Mouse (Mus musculus) heart, embryonic 15.5 days (tissue): ENCODE data around the gene Gm49339. TPM values are rescaled to one million over a fixed set of nuclear protein-coding genes. Genes with fewer than 3 reads are reported as not detected.

ENCODE experiments used
- ATAC-seq: fragments of 200-750 bp; cut with Nextera tagmentation; replicated peaks from 2 replicates; pipeline ENCODE4 v1.8.0; 2017; ENCODE audit warnings: low read depth, moderate TSS enrichment; ENCODE audit not compliant: insufficient number of reproducible peaks, insufficient read depth, low FRiP score
- H3K27ac ChIP-seq: fragments of 300-500 bp; sonication (generic); 2 replicates; pipeline ENCODE4 v1.5.1; 2015; ENCODE audit warnings: mild to moderate bottlenecking, inconsistent platforms
- H3K27me3 ChIP-seq: fragments of 300-500 bp; sonication (generic); 2 replicates; pipeline ENCODE4 v1.6.1; 2015; ENCODE audit warnings: inconsistent platforms
- H3K36me3 ChIP-seq: fragments of 300-500 bp; sonication (generic); 2 replicates; pipeline ENCODE4 v1.6.1; 2015; ENCODE audit warnings: mild to moderate bottlenecking, inconsistent platforms
- H3K4me1 ChIP-seq: fragments of 300-500 bp; sonication (generic); replicated peaks from 2 replicates; pipeline ENCODE4 v1.6.1; 2015; ENCODE audit warnings: inconsistent platforms
- H3K4me2 ChIP-seq: fragments of 300-500 bp; sonication (generic); 2 replicates; pipeline ENCODE4 v1.6.1; 2015; ENCODE audit warnings: inconsistent platforms, mild to moderate bottlenecking, moderate library complexity
- H3K4me3 ChIP-seq: fragments of 300-500 bp; sonication (generic); 2 replicates; pipeline ENCODE4 v1.5.1; 2015; ENCODE audit warnings: mild to moderate bottlenecking, inconsistent platforms
- H3K9ac ChIP-seq: fragments of 300-500 bp; sonication (generic); 2 replicates; pipeline ENCODE4 v1.6.1; 2015; ENCODE audit warnings: mild to moderate bottlenecking, inconsistent platforms
- H3K9me3 ChIP-seq: fragments of 300-500 bp; sonication (generic); replicated peaks from 2 replicates; pipeline ENCODE4 v1.6.1; 2016; ENCODE audit warnings: inconsistent platforms
- WGBS: fragments of 180-500 bp; shearing (Covaris S2); methylation state at CpG from one replicate; pipeline ENCODE4 v1.1.7; 2015; ENCODE audit warnings: mixed read lengths; 5-methylcytosine and 5-hydroxymethylcytosine counted together
- polyA plus RNA-seq: library from polyadenylated mRNA; unstranded; fragments of >200 nt; fragmentation: Nextera tagmentation; extraction: Ambion mirVana; gene quantifications from 2 replicates; pipeline ENCODE4 v1.2.1, GENCODE M21; 2015

The Gm49339 gene
- polyA plus RNA-seq, 1 experiment from 2014 or later: 0.13 TPM

DNA sequence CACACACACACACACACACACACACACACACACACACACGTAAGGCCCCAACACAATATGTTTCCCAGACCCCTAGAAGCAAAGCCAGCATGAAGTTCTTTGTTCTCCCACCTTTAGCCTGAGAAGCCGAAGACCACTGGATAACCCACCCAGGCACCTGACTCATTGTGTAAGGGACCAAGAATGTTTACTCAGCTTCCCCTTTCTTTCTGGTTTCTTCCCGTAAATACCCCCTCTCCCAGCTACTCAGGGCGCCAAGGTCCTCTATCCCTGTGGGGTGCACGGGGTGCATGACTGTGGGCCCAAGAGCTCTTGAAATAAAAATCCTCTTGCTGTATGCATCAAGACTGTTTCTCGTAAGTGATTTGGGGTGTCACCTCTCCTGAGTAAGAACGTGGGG, 45.7 kb downstream of the Gm49339 start:
- Histone ChIP-seq H3K4me1 (0 out of 2 replicates have a peak, but pooled peaks cover 3% of the 10 kb centered on the region), H3K4me3 (no peak overlapping the region), H3K9me3 (no peaks in the 10 kb centered on the region), H3K4me2 (no peak overlapping the region), H3K27me3 (no peaks in the 10 kb centered on the region), H3K27ac (no peak overlapping the region), H3K9ac (no peak overlapping the region), H3K36me3 (no peaks in the 10 kb centered on the region)
- 72% methylated on average over 7 of the region's 7 CpGs for WGBS
- ATAC-seq: no peak

DNA sequence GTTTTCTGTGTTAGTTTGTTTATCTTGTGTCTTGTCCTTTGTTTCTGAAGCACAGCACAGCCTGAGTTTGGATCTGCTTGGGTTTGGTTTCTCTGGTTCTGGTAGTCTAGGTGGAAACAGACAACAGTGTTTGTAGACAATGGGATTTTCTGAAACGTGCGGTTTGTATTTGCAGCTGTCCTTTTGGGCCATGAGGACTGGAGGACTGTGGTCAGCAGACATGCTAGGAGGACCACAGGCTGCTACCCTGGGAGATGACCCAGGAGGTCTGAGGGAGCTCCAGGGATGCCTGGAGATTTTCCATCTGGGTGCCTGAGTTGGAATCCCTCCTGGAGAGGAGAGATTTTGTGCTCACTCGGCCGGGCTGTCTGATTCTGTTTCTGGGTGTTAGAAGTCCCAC, 46.2 kb downstream of the Gm49339 start:
- Histone ChIP-seq H3K9me3 (no peaks in the 10 kb centered on the region), H3K4me2 (no peak overlapping the region), H3K4me3 (no peak overlapping the region), H3K4me1 (0 out of 2 replicates have a peak, but pooled peaks cover 3% of the 10 kb centered on the region), H3K27ac (no peak overlapping the region), H3K27me3 (no peaks in the 10 kb centered on the region), H3K36me3 (no peaks in the 10 kb centered on the region), H3K9ac (no peak overlapping the region)
- ATAC-seq: no peak
- WGBS: 67% methylated on average over 4 of the region's 4 CpGs

GRCm38 (mm10) chr10:51528840-51529434, 48.5 kb downstream of the Gm49339 start:
- ATAC-seq: no peak

DNA sequence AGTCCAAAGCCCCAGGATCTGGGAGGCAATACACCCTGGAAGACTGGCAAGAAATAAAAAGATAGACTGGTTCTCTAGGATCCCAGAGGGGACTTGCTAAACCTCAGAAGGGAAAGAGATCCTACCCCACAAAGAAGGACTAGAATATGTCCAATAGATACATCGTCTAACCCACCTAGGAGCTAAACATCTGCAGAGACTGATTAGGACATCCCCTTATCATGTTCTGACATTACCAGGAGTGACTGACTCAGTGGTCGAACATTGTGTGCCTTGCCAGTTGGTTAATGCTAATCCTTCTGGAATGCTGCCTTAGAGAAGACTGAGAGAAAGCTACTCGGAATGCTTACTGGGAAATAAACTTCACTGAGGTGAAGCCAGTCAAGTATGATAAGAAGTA, 49.1 kb downstream of the Gm49339 start:
- ATAC-seq: no peak
- no peaks in the 10 kb centered on the region for H3K27me3 ChIP-seq
- no peak overlapping the region for H3K4me2 ChIP-seq
- no peaks in the 10 kb centered on the region for H3K9me3 ChIP-seq
- no peaks in the 10 kb centered on the region for H3K36me3 ChIP-seq
- no peak overlapping the region for H3K4me3 ChIP-seq
- 0 out of 2 replicates have a peak, but pooled peaks cover 3% of the 10 kb centered on the region for H3K4me1 ChIP-seq
- 36% methylated on average over 3 of the region's 3 CpGs for WGBS
- H3K27ac ChIP-seq: no peak overlapping the region
- H3K9ac ChIP-seq: no peak overlapping the region

More at GRCm38 (mm10) chr10:51528840-51529434, 48.5 kb downstream of the Gm49339 start:
- H3K36me3 ChIP-seq: no peaks in the 10 kb centered on the region
- no peaks in the 10 kb centered on the region for H3K27me3 ChIP-seq
- 35% methylated on average over 8 of the region's 8 CpGs for WGBS
- H3K4me1 ChIP-seq: 0 out of 2 replicates have a peak, but pooled peaks cover 3% of the 10 kb centered on the region
- H3K4me3 ChIP-seq: no peak overlapping the region
- no peak overlapping the region for H3K4me2 ChIP-seq
- no peaks in the 10 kb centered on the region for H3K9me3 ChIP-seq
- no peak overlapping the region for H3K27ac ChIP-seq
- no peak overlapping the region for H3K9ac ChIP-seq

GRCm38 (mm10) chr10:51530813-51531212, 50.4 kb downstream of the Gm49339 start:
- no peak overlapping the region for H3K4me3 ChIP-seq
- no peaks in the 10 kb centered on the region for H3K36me3 ChIP-seq
- H3K27me3 ChIP-seq: no peaks in the 10 kb centered on the region
- H3K9ac ChIP-seq: no peak overlapping the region
- H3K9me3 ChIP-seq: no peaks in the 10 kb centered on the region
- 79% methylated on average over 7 of the region's 7 CpGs for WGBS
- H3K4me2 ChIP-seq: no peak overlapping the region
- H3K4me1 ChIP-seq: 0 out of 2 replicates have a peak, but pooled peaks cover 3% of the 10 kb centered on the region
- H3K27ac ChIP-seq: no peak overlapping the region
- no peak for ATAC-seq

Other genes starting within 250 kb of the Gm49339 start
- 0.78 and 2.7 TPM in 2 replicates for gene Lilr4b, start within 50 bp of the Gm49339 start, polyA plus RNA-seq
- gene Lilrb4a, start 10.3 kb downstream of the Gm49339 start, polyA plus RNA-seq: 3.8 and 6.3 TPM in 2 replicates
- 0.96 and 1.8 TPM in 2 replicates for gene Fam162b, start 109.9 kb downstream of the Gm49339 start, polyA plus RNA-seq
- not detected in 2 replicates for gene Gprc6a, start 150.8 kb downstream of the Gm49339 start, polyA plus RNA-seq
- gene Rfx6, start 197.1 kb downstream of the Gm49339 start, polyA plus RNA-seq: not detected in 2 replicates